Mouse (Mus musculus): ENCODE measurements around the gene Epha8.

DNA sequence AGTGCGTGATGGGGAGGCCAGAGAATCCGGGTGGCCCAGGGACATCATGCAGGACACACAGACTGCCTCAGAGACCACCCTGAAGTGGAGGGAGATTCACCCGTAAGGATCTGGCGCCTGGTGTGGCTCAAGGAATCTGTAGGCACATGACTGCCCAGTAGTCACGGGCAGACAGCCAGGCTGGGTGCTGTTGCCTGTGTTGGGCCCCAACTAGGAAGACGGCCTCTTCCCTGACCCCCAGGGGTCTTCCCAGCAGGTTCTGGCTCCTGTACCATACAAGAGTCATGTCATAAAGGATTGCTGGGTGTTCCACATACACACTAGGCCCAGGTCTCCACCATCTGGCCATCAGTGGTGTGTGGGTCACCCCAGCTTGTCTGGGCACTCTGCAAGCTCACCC lies 2.1 kb downstream of the Epha8 start:
- TF ChIP-seq UBTF (IDR thresholded peaks at IDR 0.05; ENCODE audit: low read depth, low read length) (no peak), CTCF (conservative IDR thresholded peaks at IDR 0.05 in 1 of 2, IDR thresholded peaks at IDR 0.05 in 1 of 2; ENCODE audit: low read depth in 2 of 2, low read length in 2 of 2) (no peak), MAFK (IDR thresholded peaks at IDR 0.05; ENCODE audit: insufficient replicate concordance, low read length) (no peak), EP300 (IDR thresholded peaks at IDR 0.05; ENCODE audit: low read length) (no peak), POLR2A (IDR thresholded peaks at IDR 0.05; ENCODE audit: low read depth, low read length) (no peak), CHD2 (IDR thresholded peaks at IDR 0.05; ENCODE audit: low read length) (no peak), ZC3H11A (IDR thresholded peaks at IDR 0.05; ENCODE audit: low read depth, low read length) (no peak), BHLHE40 (IDR thresholded peaks at IDR 0.05; ENCODE audit: low read depth, low read length) (no peak), HCFC1 (IDR thresholded peaks at IDR 0.05; ENCODE audit: low read depth, low read length) (no peak), SMC3 (IDR thresholded peaks at IDR 0.05; ENCODE audit: low read depth, low read length) (no peak), MXI1 (IDR thresholded peaks at IDR 0.05; ENCODE audit: low read depth, low read length) (no peak), MEF2A (IDR thresholded peaks at IDR 0.05; ENCODE audit: borderline replicate concordance, low read depth, low read length) (no peak), E2F4 (IDR thresholded peaks at IDR 0.05; ENCODE audit: insufficient replicate concordance, low read depth, low read length) (no peak)
